Mouse (Mus musculus) embryo, embryonic 11 days (tissue): Measurements from ENCODE around the gene Gm3448.

ENCODE experiments used
- DNase-seq: peaks from one replicate; pipeline ENCODE4 v3.0.0-alpha.2; 2015

Gene Gm3448

GRCm38 (mm10) chr17:14958686-14959327 is 82.5 kb downstream of the Gm3448 start:
- no peak for DNase-seq

GRCm38 (mm10) chr17:14953452-14953851 is 87.9 kb downstream of the Gm3448 start:
- no peak for DNase-seq

- DNase-seq = no peak
Measured at GRCm38 (mm10) chr17:14949161-14949827, 92.0 kb downstream of the Gm3448 start.
